Mouse (Mus musculus): Measurements from ENCODE around the gene Hdac6.

Hdac6 gene

GRCm38 (mm10) chrX:7947108-7947899 is at the start of gene Hdac6:
TSS of gene Hdac6 (minus strand) at chrX:7947889.
- no peak for DNase-seq

- DNase-seq: peak; percentile 72
Observed at GRCm38 (mm10) chrX:7993068-7993735, 45.5 kb upstream of the Hdac6 start.

- DNase-seq: peak; percentile 74
Observed at GRCm38 (mm10) chrX:7992379-7993067, 44.8 kb upstream of the Hdac6 start.

GRCm38 (mm10) chrX:7981368-7981767 is 33.7 kb upstream of the Hdac6 start:
- no peak for DNase-seq

- DNase-seq: no peak
Observed at GRCm38 (mm10) chrX:7977892-7978291, 30.2 kb upstream of the Hdac6 start, which contains the start of gene Gata1. TSS of gene Gata1 (minus strand) at chrX:7978071.

- DNase-seq: peak; percentile 91
Observed at GRCm38 (mm10) chrX:7971292-7971691, 23.6 kb upstream of the Hdac6 start.

- no peak for DNase-seq
Observed at GRCm38 (mm10) chrX:7968899-7969298, 21.2 kb upstream of the Hdac6 start.

GRCm38 (mm10) chrX:7968226-7968625 is 20.5 kb upstream of the Hdac6 start:
- DNase-seq: peak; percentile 82

- DNase-seq: peak; percentile 90
Observed at GRCm38 (mm10) chrX:7967596-7968201, 20.0 kb upstream of the Hdac6 start.

- peak; percentile 63 for DNase-seq
Observed at GRCm38 (mm10) chrX:7966161-7966560, 18.5 kb upstream of the Hdac6 start.

- DNase-seq: peak; percentile 57
Observed at GRCm38 (mm10) chrX:7963829-7964626, 16.3 kb upstream of the Hdac6 start.

GRCm38 (mm10) chrX:7958868-7959267 is 11.2 kb upstream of the Hdac6 start:
- DNase-seq: no peak

- no peak for DNase-seq
Observed at GRCm38 (mm10) chrX:7950091-7950490, 2.4 kb upstream of the Hdac6 start.

GRCm38 (mm10) chrX:7947900-7948492 is 307 bp upstream of the Hdac6 start:
- DNase-seq: peak; percentile 93

GRCm38 (mm10) chrX:7945618-7946017 is 2.1 kb downstream of the Hdac6 start:
- DNase-seq: no peak

- DNase-seq: no peak
Observed at GRCm38 (mm10) chrX:7937667-7938066, 10.0 kb downstream of the Hdac6 start.

GRCm38 (mm10) chrX:7936874-7937273 is 10.8 kb downstream of the Hdac6 start:
- peak; percentile 24 for DNase-seq

- DNase-seq: no peak
Observed at GRCm38 (mm10) chrX:7928270-7928790, 19.4 kb downstream of the Hdac6 start, which contains the start of gene Eras. TSS of gene Eras (minus strand) at chrX:7928607.

GRCm38 (mm10) chrX:7927116-7927515 is 20.6 kb downstream of the Hdac6 start:
- DNase-seq: no peak

GRCm38 (mm10) chrX:7926266-7926665 is 21.4 kb downstream of the Hdac6 start:
- DNase-seq: no peak

GRCm38 (mm10) chrX:7922032-7922431 is 25.7 kb downstream of the Hdac6 start:
- no peak for DNase-seq

All from liver (tissue).